Mouse (Mus musculus) CH12.LX (cell line): ENCODE measurements around the gene Slc25a44. TPM values are rescaled to one million over a fixed set of nuclear protein-coding genes. Genes with fewer than 3 reads are reported as not detected.

Experiments
- DNase-seq: peaks from one replicate; pipeline ENCODE4 v3.0.0-alpha.2; 2013; ENCODE audit errors: extremely low read depth
- H3K27ac ChIP-seq: 2 replicates; pipeline ENCODE4 v1.5.1; 2012; ENCODE audit warnings: low read depth, mild to moderate bottlenecking, control low read depth, moderate library complexity; ENCODE audit not compliant: insufficient read depth
- H3K27me3 ChIP-seq: replicated peaks from 2 replicates; pipeline ENCODE3; 2012; ENCODE audit warnings: inconsistent platforms
- H3K36me3 ChIP-seq, 2 experiments: replicated peaks in 1 of 2; 2 replicates each; pipeline versions ENCODE3 to v1.6.1; 2012; ENCODE audit warnings: inconsistent platforms in 1 of 2, low read length in 1 of 2, mild to moderate bottlenecking in 1 of 2, mixed read lengths in 1 of 2, moderate library complexity in 1 of 2; ENCODE audit not compliant: control insufficient read depth in 1 of 2, insufficient read depth in 1 of 2
- H3K4me1 ChIP-seq, 2 experiments: 2 replicates each; pipeline ENCODE4 v1.6.1; 2012; ENCODE audit warnings: inconsistent platforms in 1 of 2, moderate library complexity in 1 of 2; ENCODE audit not compliant: insufficient read depth in 2 of 2, control insufficient read depth in 1 of 2
- H3K4me2 ChIP-seq: 2 replicates; pipeline ENCODE4 v1.6.1; 2012; ENCODE audit warnings: low read depth, mild to moderate bottlenecking, control low read depth; ENCODE audit not compliant: poor library complexity, insufficient read depth, severe bottlenecking
- H3K4me3 ChIP-seq, 3 experiments: fragments of 150-350 bp in 1 of 3; sonication (generic) in 1 of 3; replicated peaks in 1 of 3; 2 replicates each; pipeline versions ENCODE3 to v1.5.1; 2011 to 2012; ENCODE audit warnings: low read depth in 2 of 3, low read length in 2 of 3, mild to moderate bottlenecking in 2 of 3, moderate library complexity in 2 of 3, control low read depth in 1 of 3, improper control_type of control experiment in 1 of 3, inconsistent platforms in 1 of 3, mixed read lengths in 1 of 3; ENCODE audit not compliant: poor library complexity in 1 of 3
- H3K79me2 ChIP-seq: replicated peaks from 2 replicates; pipeline ENCODE4 v1.6.1; 2012; ENCODE audit warnings: mild to moderate bottlenecking, moderate library complexity; ENCODE audit not compliant: control insufficient read depth, poor library complexity, insufficient read depth, severe bottlenecking; ENCODE audit errors: extremely low read depth
- H3K9ac ChIP-seq: 2 replicates; pipeline ENCODE4 v1.6.1; 2012; ENCODE audit warnings: low read depth, mild to moderate bottlenecking, control low read depth, moderate library complexity; ENCODE audit not compliant: insufficient read depth
- H3K9me3 ChIP-seq: replicated peaks from 2 replicates; pipeline ENCODE3; 2012; ENCODE audit warnings: low read length, inconsistent platforms, mixed read lengths
- BHLHE40 ChIP-seq: IDR thresholded peaks from 2 replicates; pipeline ENCODE4 v1.6.1; 2011; ENCODE audit warnings: mild to moderate bottlenecking, low read depth, low read length, improper control_type of control experiment
- CHD2 ChIP-seq: IDR thresholded peaks from 2 replicates; pipeline ENCODE4 v1.6.1; 2011; ENCODE audit warnings: low read length, improper control_type of control experiment
- E2F4 ChIP-seq: IDR thresholded peaks from 2 replicates; pipeline ENCODE4 v1.6.1; 2011; ENCODE audit warnings: low read depth, low read length, improper control_type of control experiment; ENCODE audit not compliant: insufficient replicate concordance
- ELF1 ChIP-seq: IDR thresholded peaks from 2 replicates; pipeline ENCODE4 v1.6.1; 2014; ENCODE audit warnings: low read depth, mild to moderate bottlenecking, inconsistent platforms, low read length, improper control_type of control experiment
- EP300 ChIP-seq: IDR thresholded peaks from 2 replicates; pipeline ENCODE4 v1.6.1; 2011; ENCODE audit warnings: low read length, improper control_type of control experiment
- HCFC1 ChIP-seq: IDR thresholded peaks from 2 replicates; pipeline ENCODE4 v1.6.1; 2012; ENCODE audit warnings: low read depth, mild to moderate bottlenecking, inconsistent platforms, low read length, improper control_type of control experiment
- MAZ ChIP-seq: IDR thresholded peaks from 2 replicates; pipeline ENCODE4 v1.6.1; 2012; ENCODE audit warnings: low read depth, mild to moderate bottlenecking, inconsistent platforms, low read length, improper control_type of control experiment, moderate library complexity
- MEF2A ChIP-seq: IDR thresholded peaks from 2 replicates; pipeline ENCODE4 v1.6.1; 2014; ENCODE audit warnings: low read depth, mild to moderate bottlenecking, inconsistent platforms, low read length, improper control_type of control experiment, borderline replicate concordance
- MXI1 ChIP-seq: IDR thresholded peaks from 2 replicates; pipeline ENCODE4 v1.6.1; 2011; ENCODE audit warnings: mild to moderate bottlenecking, low read depth, low read length, improper control_type of control experiment
- MYC ChIP-seq: IDR thresholded peaks from 2 replicates; pipeline ENCODE4 v1.6.1; 2011; ENCODE audit warnings: low read depth, mild to moderate bottlenecking, improper control_type of control experiment, low read length
- NRF1 ChIP-seq: IDR thresholded peaks from 2 replicates; pipeline ENCODE4 v1.6.1; 2014; ENCODE audit warnings: low read depth, mild to moderate bottlenecking, inconsistent platforms, low read length, improper control_type of control experiment, moderate library complexity
- RCOR1 ChIP-seq: conservative IDR thresholded peaks from 2 replicates; pipeline ENCODE4 v1.6.1; 2012; ENCODE audit warnings: low read depth, mild to moderate bottlenecking, inconsistent platforms, low read length, improper control_type of control experiment
- SIN3A ChIP-seq: IDR thresholded peaks from 2 replicates; pipeline ENCODE4 v1.6.1; 2012; ENCODE audit warnings: low read length, improper control_type of control experiment, inconsistent platforms
- SMC3 ChIP-seq: IDR thresholded peaks from 2 replicates; pipeline ENCODE4 v1.6.1; 2011; ENCODE audit warnings: low read depth, low read length, improper control_type of control experiment
- TBP ChIP-seq: conservative IDR thresholded peaks from 2 replicates; pipeline ENCODE4 v1.6.1; 2011; ENCODE audit warnings: low read depth, low read length, improper control_type of control experiment
- TCF12 ChIP-seq: IDR thresholded peaks from 2 replicates; pipeline ENCODE4 v1.6.1; 2014; ENCODE audit warnings: low read depth, mild to moderate bottlenecking, inconsistent platforms, low read length, improper control_type of control experiment
- UBTF ChIP-seq: IDR thresholded peaks from 2 replicates; pipeline ENCODE4 v1.6.1; 2012; ENCODE audit warnings: low read depth, mild to moderate bottlenecking, inconsistent platforms, low read length, improper control_type of control experiment, moderate library complexity
- ZC3H11A ChIP-seq: IDR thresholded peaks from 2 replicates; pipeline ENCODE4 v1.6.1; 2012; ENCODE audit warnings: low read depth, mild to moderate bottlenecking, inconsistent platforms, low read length, improper control_type of control experiment
- ZMIZ1 ChIP-seq: IDR thresholded peaks from 2 replicates; pipeline ENCODE4 v1.6.1; 2012; ENCODE audit warnings: low read depth, mild to moderate bottlenecking, inconsistent platforms, low read length, improper control_type of control experiment
- dilution Hi-C: fragments of 300-500 bp; cut with MboI; formaldehyde crosslinking; loops from 2 replicates; pipeline ENCODE4 v1.14.3; 2020; ENCODE audit warnings: low sequenced_read_pairs; ENCODE audit not compliant: extremely low pct_unique_long_range_greater_than_20kb, extremely low pct_ligation_motif_present
- in situ Hi-C: fragments of 300-500 bp; cut with MboI; formaldehyde crosslinking; loops from 3 replicates; pipeline ENCODE4 v1.14.3; 2019; ENCODE audit warnings: low sequenced_read_pairs, low pct_ligation_motif_present, low pct_unique_long_range_greater_than_20kb, mixed read lengths
- polyA plus RNA-seq: library from polyadenylated mRNA; unstranded; fragments of >175 nt; gene quantifications from 2 replicates; pipeline ENCODE4 v1.2.1, GENCODE M21; 2012; ENCODE audit warnings: low read depth; ENCODE audit not compliant: insufficient read length
- total RNA-seq, 2 experiments: library from RNA; depleted of rRNA; stranded (reverse); fragments of 300-350 nt in 1 of 2; fragments of >200 nt in 1 of 2; gene quantifications; 2 replicates each; pipeline ENCODE4 v1.2.3; 2012 to 2014

The Slc25a44 gene
- total and polyA plus RNA-seq, 3 experiments: 8.9 to 17.5 (median 13.2) TPM

- in situ Hi-C loops (no loop called here), dilution Hi-C loops (no loop called here)
- Histone ChIP-seq H3K79me2 (peaks cover 14% of the 10 kb centered on the region; the same call in 1 of the 2 replicates), H3K27ac (no peak overlapping the region), H3K36me3 (peaks cover 32 to 69% of the 10 kb centered on the region in 2 experiments), H3K9ac (no peak overlapping the region), H3K9me3 (no peaks in the 10 kb centered on the region), H3K4me3 (no peak overlapping the region), H3K4me1 (peaks cover 3 to 26% of the 10 kb centered on the region in 2 experiments), H3K27me3 (no peaks in the 10 kb centered on the region), H3K4me2 (no peak overlapping the region)
- no peak for DNase-seq
- no peak for TF ChIP-seq CHD2
- no peak for TF ChIP-seq ELF1
- no peak for TF ChIP-seq ZC3H11A
- no peak for TF ChIP-seq UBTF
- TF ChIP-seq E2F4: no peak
- TF ChIP-seq MXI1: no peak
- TF ChIP-seq HCFC1: no peak
- TF ChIP-seq TBP: no peak
- TF ChIP-seq MEF2A: no peak
- TF ChIP-seq EP300: no peak
- no peak for TF ChIP-seq RCOR1
- no peak for TF ChIP-seq SIN3A
- TF ChIP-seq TCF12: no peak
- no peak for TF ChIP-seq MAZ
- TF ChIP-seq MYC: no peak
- no peak for TF ChIP-seq BHLHE40
- no peak for TF ChIP-seq NRF1
- TF ChIP-seq ZMIZ1: no peak
- no peak for TF ChIP-seq SMC3
These were observed 12.3 kb downstream of the Slc25a44 start for GRCm38 (mm10) chr3:88412636-88413035.

- dilution Hi-C loops: no loop called here
- H3K9me3 ChIP-seq: no peaks in the 10 kb centered on the region
- no peak overlapping the region for H3K27ac ChIP-seq
- no peak for TF ChIP-seq E2F4
- TF ChIP-seq, all 38 proteins: peak for 0
- no peak for DNase-seq
- peaks cover 14% of the 10 kb centered on the region; the same call in 1 of the 2 replicates for H3K79me2 ChIP-seq
- H3K9ac ChIP-seq: no peak overlapping the region
- H3K4me2 ChIP-seq: no peak overlapping the region
- H3K27me3 ChIP-seq: no peaks in the 10 kb centered on the region
- H3K36me3 ChIP-seq: peaks cover 26 to 65% of the 10 kb centered on the region in 2 experiments
- in situ Hi-C loops: no loop called here
- peaks cover 8 to 36% of the 10 kb centered on the region in 2 experiments for H3K4me1 ChIP-seq
- no peak overlapping the region for H3K4me3 ChIP-seq
These were observed 13.3 kb downstream of the Slc25a44 start for GRCm38 (mm10) chr3:88411681-88412080.
